Mouse (Mus musculus) lung, postnatal 0 days (tissue): ENCODE results near the gene Adgrg2. TPM values are rescaled to one million over a fixed set of nuclear protein-coding genes. Genes with fewer than 3 reads are reported as not detected.

ENCODE experiments used
- ATAC-seq: fragments of 200-750 bp; cut with Nextera tagmentation; 2 replicates; pipeline ENCODE4 v1.8.0; 2017; ENCODE audit warnings: moderate library complexity
- DNase-seq: peaks from one replicate; pipeline ENCODE4 v3.0.0-alpha.2; 2016; ENCODE audit warnings: low spot score
- H3K27ac ChIP-seq: fragments of 300-500 bp; sonication (generic); 2 replicates; pipeline ENCODE4 v1.5.1; 2014; ENCODE audit warnings: antibody characterized with exemption, mild to moderate bottlenecking, low read length, mixed read lengths
- H3K27me3 ChIP-seq: fragments of 300-500 bp; sonication (generic); replicated peaks from 2 replicates; pipeline ENCODE4 v1.6.1; 2014; ENCODE audit warnings: low read length, mixed read lengths; ENCODE audit not compliant: insufficient read depth
- H3K36me3 ChIP-seq: fragments of 300-500 bp; sonication (generic); 2 replicates; pipeline ENCODE4 v1.6.1; 2014; ENCODE audit warnings: low read length, mixed read lengths; ENCODE audit not compliant: insufficient read depth
- H3K4me1 ChIP-seq: fragments of 300-500 bp; sonication (generic); 2 replicates; pipeline ENCODE4 v1.6.1; 2014; ENCODE audit warnings: antibody characterized with exemption, low read depth, low read length, mixed read lengths; ENCODE audit not compliant: insufficient read depth
- H3K4me2 ChIP-seq: fragments of 300-500 bp; sonication (generic); replicated peaks from 2 replicates; pipeline ENCODE4 v1.6.1; 2014; ENCODE audit warnings: low read depth, mild to moderate bottlenecking, low read length, moderate library complexity, mixed read lengths
- H3K4me3 ChIP-seq: fragments of 300-500 bp; sonication (generic); 2 replicates; pipeline ENCODE4 v1.5.1; 2014; ENCODE audit warnings: low read depth, low read length
- H3K9ac ChIP-seq: fragments of 300-500 bp; sonication (generic); replicated peaks from 2 replicates; pipeline ENCODE4 v1.6.1; 2014; ENCODE audit warnings: low read depth, mild to moderate bottlenecking
- H3K9me3 ChIP-seq: fragments of 300-500 bp; sonication (generic); 2 replicates; pipeline ENCODE4 v1.6.1; 2016; ENCODE audit warnings: low read length, mixed read lengths
- CTCF ChIP-seq: IDR thresholded peaks from 2 replicates; pipeline ENCODE4 v1.5.1; 2016; ENCODE audit warnings: antibody characterized with exemption, mild to moderate bottlenecking
- EP300 ChIP-seq: IDR thresholded peaks from 2 replicates; pipeline ENCODE4 v1.6.1; 2016; ENCODE audit warnings: antibody characterized with exemption, mild to moderate bottlenecking, control low read depth
- WGBS: fragments of 180-500 bp; shearing (Covaris S2); extraction: QIAGEN DNeasy Blood & Tissue Kit; methylation state at CpG from one replicate; pipeline ENCODE4 v1.1.7; 2014; 5-methylcytosine and 5-hydroxymethylcytosine counted together
- polyA plus RNA-seq: library from polyadenylated mRNA; unstranded; fragments of >200 nt; fragmentation: Nextera tagmentation; extraction: Ambion mirVana; gene quantifications from 2 replicates; pipeline ENCODE4 v1.2.1, GENCODE M21; 2015

Gene Adgrg2
- polyA plus RNA-seq, 1 experiment from 2014 or later = 4.7 TPM

DNA sequence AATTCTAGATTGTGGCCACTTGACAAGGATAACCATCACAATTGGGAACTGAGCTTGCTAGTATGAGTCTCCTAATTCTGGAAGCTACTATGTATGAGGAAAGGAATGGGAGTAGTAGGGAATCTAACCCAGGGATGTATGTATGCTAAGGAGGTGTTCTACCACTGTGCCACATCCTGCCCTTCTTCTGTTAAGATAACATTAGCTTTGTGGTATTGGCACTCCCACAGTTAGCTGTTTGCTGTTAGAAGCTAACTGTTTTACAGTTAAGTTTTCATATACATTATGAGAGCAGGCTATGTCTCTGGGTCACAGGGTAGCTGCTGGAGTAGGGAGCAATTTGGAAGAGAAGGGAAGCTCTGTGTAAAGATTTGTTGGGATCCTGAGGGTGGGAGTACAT lies 125.5 kb downstream of the Adgrg2 start:
- no peaks in the 10 kb centered on the region for H3K9me3 ChIP-seq
- no peak overlapping the region for H3K4me2 ChIP-seq
- ATAC-seq (no peak), DNase-seq (no peak)
- H3K36me3 ChIP-seq = no peaks in the 10 kb centered on the region
- no peak for TF ChIP-seq EP300
- TF ChIP-seq CTCF = no peak
- H3K27me3 ChIP-seq = no peaks in the 10 kb centered on the region
- no peak overlapping the region for H3K4me3 ChIP-seq
- no peak overlapping the region for H3K9ac ChIP-seq
- no peaks in the 10 kb centered on the region for H3K4me1 ChIP-seq
- no peak overlapping the region for H3K27ac ChIP-seq

DNA sequence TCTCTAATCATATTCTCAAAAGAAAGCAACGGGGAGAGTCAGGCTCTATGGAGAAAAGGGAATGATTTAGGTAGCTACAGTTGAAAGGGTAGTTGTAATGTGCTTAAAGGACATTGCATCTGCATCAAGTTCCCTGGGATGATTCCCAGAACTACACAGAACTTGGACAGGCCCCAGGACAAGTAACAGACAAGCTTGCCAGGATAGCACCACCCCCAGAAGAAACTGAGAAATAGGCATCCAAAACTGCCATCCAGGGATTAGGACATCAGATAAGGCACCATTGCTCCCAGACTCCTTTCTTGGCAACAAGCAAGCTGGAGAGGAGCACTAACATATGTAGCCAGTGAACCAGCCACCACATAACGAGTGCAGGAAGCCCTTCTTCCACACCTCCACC lies 152.3 kb downstream of the Adgrg2 start:
- Histone ChIP-seq H3K4me3 (no peak overlapping the region), H3K4me2 (no peak overlapping the region), H3K36me3 (no peaks in the 10 kb centered on the region), H3K4me1 (no peaks in the 10 kb centered on the region), H3K9me3 (no peaks in the 10 kb centered on the region), H3K27ac (no peak overlapping the region), H3K27me3 (no peaks in the 10 kb centered on the region), H3K9ac (no peak overlapping the region)
- ATAC-seq (no peak), DNase-seq (no peak)
- no peak for TF ChIP-seq EP300
- no peak for TF ChIP-seq CTCF
- WGBS = 64% methylated on average over 2 of the region's 2 CpGs

Other genes starting within 250 kb of the Adgrg2 start
- 9.9 and 11.8 TPM in 2 replicates for gene Phka2, start 111.5 kb downstream of the Adgrg2 start, polyA plus RNA-seq